Mouse (Mus musculus): ENCODE results near the gene Pcdh15. TPM values are rescaled to one million over a fixed set of nuclear protein-coding genes. Genes with fewer than 3 reads are reported as not detected.

Pcdh15 gene
- polyA plus RNA-seq, 1 experiment: 0.08 TPM

GRCm38 (mm10) chr10:73929718-73930117 is 830.6 kb downstream of the Pcdh15 start:
- H3K27me3 ChIP-seq (ENCODE audit: control insufficient read depth, insufficient read depth, insufficient read length): no peaks in the 10 kb centered on the region
- no peak overlapping the region for H3K4me2 ChIP-seq (ENCODE audit: low read depth)
- H3K79me2 ChIP-seq (ENCODE audit: control insufficient read depth, insufficient read depth): no peaks in the 10 kb centered on the region
- no peak overlapping the region for H3K4me3 ChIP-seq
- no peak for TF ChIP-seq USF1 (IDR thresholded peaks at IDR 0.05; ENCODE audit: low read depth)
- TF ChIP-seq TCF12 (IDR thresholded peaks at IDR 0.05; ENCODE audit: insufficient read depth, poor library complexity, severe bottlenecking): no peak
- no peak for TF ChIP-seq CEBPB (IDR thresholded peaks at IDR 0.05; ENCODE audit: insufficient read depth, poor library complexity, severe bottlenecking)
- TF ChIP-seq MYOG (IDR thresholded peaks at IDR 0.05; ENCODE audit: control insufficient read depth in 1 of 3, insufficient read depth in 1 of 3, insufficient read length in 2 of 3, low read depth in 2 of 3): no peak
- no peak for TF ChIP-seq POLR2AphosphoS2 (IDR thresholded peaks at IDR 0.05; ENCODE audit: insufficient read length, low read depth)
- TF ChIP-seq E2F4 (IDR thresholded peaks at IDR 0.05; ENCODE audit: insufficient read depth): no peak
- no peak for TF ChIP-seq REST (IDR thresholded peaks at IDR 0.05; ENCODE audit: insufficient read depth, insufficient read length)
- no peak for TF ChIP-seq MYOD1 (IDR thresholded peaks at IDR 0.05; ENCODE audit: control insufficient read depth in 1 of 3, insufficient read length in 2 of 3, low read depth in 2 of 3)
- no peak for TF ChIP-seq MAX (IDR thresholded peaks at IDR 0.05; ENCODE audit: low read depth)
- TF ChIP-seq POLR2A (IDR thresholded peaks at IDR 0.05; ENCODE audit: insufficient read length, low read depth): no peak
- no peak for TF ChIP-seq SRF (IDR thresholded peaks at IDR 0.05; ENCODE audit: control insufficient read depth, insufficient read length, low read depth)
- TF ChIP-seq TCF3 (IDR thresholded peaks at IDR 0.05; ENCODE audit: insufficient read length, low read depth): no peak
- H3K36me3 ChIP-seq (ENCODE audit: control insufficient read depth, insufficient read depth): no peaks in the 10 kb centered on the region
- H3ac ChIP-seq (ENCODE audit: control insufficient read depth, insufficient read length): no peak overlapping the region

GRCm38 (mm10) chr10:73931185-73931584 is 832.0 kb downstream of the Pcdh15 start:
- Histone ChIP-seq H3K27me3 (ENCODE audit: control insufficient read depth, insufficient read depth, insufficient read length) (no peaks in the 10 kb centered on the region), H3ac (ENCODE audit: control insufficient read depth, insufficient read length) (no peak overlapping the region), H3K36me3 (ENCODE audit: control insufficient read depth, insufficient read depth) (no peaks in the 10 kb centered on the region), H3K79me2 (ENCODE audit: control insufficient read depth, insufficient read depth) (no peaks in the 10 kb centered on the region), H3K4me3 (no peak overlapping the region), H3K4me2 (ENCODE audit: low read depth) (no peak overlapping the region)
- TF ChIP-seq MYOD1 (IDR thresholded peaks at IDR 0.05; ENCODE audit: control insufficient read depth in 1 of 3, insufficient read length in 2 of 3, low read depth in 2 of 3) (no peak), MYOG (IDR thresholded peaks at IDR 0.05; ENCODE audit: control insufficient read depth in 1 of 3, insufficient read depth in 1 of 3, insufficient read length in 2 of 3, low read depth in 2 of 3) (no peak), SRF (IDR thresholded peaks at IDR 0.05; ENCODE audit: control insufficient read depth, insufficient read length, low read depth) (no peak), E2F4 (IDR thresholded peaks at IDR 0.05; ENCODE audit: insufficient read depth) (no peak), USF1 (IDR thresholded peaks at IDR 0.05; ENCODE audit: low read depth) (no peak), REST (IDR thresholded peaks at IDR 0.05; ENCODE audit: insufficient read depth, insufficient read length) (no peak), CEBPB (IDR thresholded peaks at IDR 0.05; ENCODE audit: insufficient read depth, poor library complexity, severe bottlenecking) (no peak), POLR2A (IDR thresholded peaks at IDR 0.05; ENCODE audit: insufficient read length, low read depth) (no peak), TCF3 (IDR thresholded peaks at IDR 0.05; ENCODE audit: insufficient read length, low read depth) (no peak), TCF12 (IDR thresholded peaks at IDR 0.05; ENCODE audit: insufficient read depth, poor library complexity, severe bottlenecking) (no peak), MAX (IDR thresholded peaks at IDR 0.05; ENCODE audit: low read depth) (no peak), POLR2AphosphoS2 (IDR thresholded peaks at IDR 0.05; ENCODE audit: insufficient read length, low read depth) (no peak)

DNA sequence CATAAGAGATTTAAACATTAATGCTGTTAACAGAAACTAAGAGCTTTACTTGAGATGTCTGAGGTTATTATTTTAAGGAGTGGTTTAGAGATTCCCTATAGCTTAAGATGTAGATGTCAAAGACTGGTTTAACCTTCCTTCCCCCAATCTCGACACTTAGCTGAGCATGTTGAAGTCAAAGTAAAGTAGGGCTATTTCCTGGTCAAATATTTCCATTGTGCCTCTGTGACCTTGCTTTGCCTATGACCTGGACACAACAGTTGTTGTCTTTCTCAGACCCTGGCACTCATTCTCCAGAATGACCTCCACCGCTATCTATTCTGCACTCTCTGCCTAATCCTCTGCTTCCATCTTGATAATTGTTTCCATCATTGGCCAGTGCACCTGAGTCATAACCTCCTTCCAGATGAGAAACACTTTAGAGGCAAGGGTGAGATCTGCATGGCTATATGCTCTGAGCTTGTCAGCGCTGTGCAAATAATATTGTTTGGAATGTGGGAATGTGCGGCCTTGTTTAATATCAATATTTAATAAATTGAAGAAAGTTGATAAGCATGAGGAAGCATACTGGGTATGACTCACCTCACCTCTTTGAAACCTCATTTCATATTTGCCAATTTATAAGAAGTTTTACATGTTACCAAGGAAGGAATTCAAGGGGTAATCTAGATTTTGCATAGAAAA is 833.0 kb downstream of the Pcdh15 start:
- H3ac ChIP-seq (ENCODE audit: control insufficient read depth, insufficient read length): no peak overlapping the region
- H3K4me3 ChIP-seq: no peak overlapping the region
- H3K36me3 ChIP-seq (ENCODE audit: control insufficient read depth, insufficient read depth): no peaks in the 10 kb centered on the region
- TF ChIP-seq SRF (IDR thresholded peaks at IDR 0.05; ENCODE audit: control insufficient read depth, insufficient read length, low read depth) (no peak), POLR2AphosphoS2 (IDR thresholded peaks at IDR 0.05; ENCODE audit: insufficient read length, low read depth) (no peak), MYOD1 (IDR thresholded peaks at IDR 0.05; ENCODE audit: control insufficient read depth in 1 of 3, insufficient read length in 2 of 3, low read depth in 2 of 3) (no peak)
- H3K4me2 ChIP-seq (ENCODE audit: low read depth): no peak overlapping the region
- H3K27me3 ChIP-seq (ENCODE audit: control insufficient read depth, insufficient read depth, insufficient read length): no peaks in the 10 kb centered on the region
- H3K79me2 ChIP-seq (ENCODE audit: control insufficient read depth, insufficient read depth): no peaks in the 10 kb centered on the region

DNA sequence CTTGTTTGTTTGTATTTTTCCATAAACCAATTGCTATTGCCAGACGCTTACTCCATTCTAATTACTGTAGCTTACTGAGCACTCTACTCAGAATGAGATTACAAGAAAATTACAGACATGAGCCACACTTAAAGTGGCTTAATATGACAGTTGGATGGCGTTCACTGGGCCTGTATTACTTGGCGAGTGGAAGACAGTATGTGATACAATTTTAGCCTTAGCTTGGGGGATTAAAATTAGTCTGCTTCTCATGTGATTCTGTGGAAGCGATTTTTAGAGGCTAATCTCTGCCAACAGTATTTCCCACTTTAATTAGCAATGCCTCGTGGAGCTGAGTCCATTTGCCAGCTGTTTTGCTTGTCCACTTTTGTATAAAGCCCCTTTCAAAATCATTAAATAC is 837.0 kb downstream of the Pcdh15 start:
- TF ChIP-seq POLR2AphosphoS2 (IDR thresholded peaks at IDR 0.05; ENCODE audit: insufficient read length, low read depth): no peak
- no peaks in the 10 kb centered on the region for H3K27me3 ChIP-seq (ENCODE audit: control insufficient read depth, insufficient read depth, insufficient read length)
- H3ac ChIP-seq (ENCODE audit: control insufficient read depth, insufficient read length): no peak overlapping the region
- no peaks in the 10 kb centered on the region for H3K79me2 ChIP-seq (ENCODE audit: control insufficient read depth, insufficient read depth)
- no peaks in the 10 kb centered on the region for H3K36me3 ChIP-seq (ENCODE audit: control insufficient read depth, insufficient read depth)
- H3K4me2 ChIP-seq (ENCODE audit: low read depth): no peak overlapping the region
- no peak overlapping the region for H3K4me3 ChIP-seq

DNA sequence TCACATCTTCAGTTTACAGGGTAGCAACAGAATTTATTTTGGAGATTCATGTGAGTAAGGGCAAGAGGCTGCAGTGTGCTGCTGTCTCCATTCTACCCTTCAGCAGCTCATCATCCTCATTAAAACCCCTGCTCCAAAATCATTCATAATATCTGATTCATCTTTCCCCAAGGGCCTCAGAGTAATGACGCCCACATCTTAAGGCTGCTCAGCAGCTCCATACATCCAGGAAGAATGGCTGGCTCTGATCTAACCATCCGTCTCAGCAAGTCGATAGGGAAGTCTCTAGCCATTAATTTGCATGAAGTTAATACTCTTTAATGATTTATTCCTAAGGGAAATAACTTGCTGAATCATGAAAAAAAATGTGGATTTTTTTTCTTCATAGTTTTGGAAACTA is 839.8 kb downstream of the Pcdh15 start:
- TF ChIP-seq REST (IDR thresholded peaks at IDR 0.05; ENCODE audit: insufficient read depth, insufficient read length): no peak
- TF ChIP-seq POLR2A (IDR thresholded peaks at IDR 0.05; ENCODE audit: insufficient read length, low read depth): no peak
- no peak for TF ChIP-seq POLR2AphosphoS2 (IDR thresholded peaks at IDR 0.05; ENCODE audit: insufficient read length, low read depth)
- no peak for TF ChIP-seq E2F4 (IDR thresholded peaks at IDR 0.05; ENCODE audit: insufficient read depth)
- TF ChIP-seq MYOG (IDR thresholded peaks at IDR 0.05; ENCODE audit: control insufficient read depth in 1 of 3, insufficient read depth in 1 of 3, insufficient read length in 2 of 3, low read depth in 2 of 3): no peak
- TF ChIP-seq CEBPB (IDR thresholded peaks at IDR 0.05; ENCODE audit: insufficient read depth, poor library complexity, severe bottlenecking): no peak
- no peak for TF ChIP-seq MYOD1 (IDR thresholded peaks at IDR 0.05; ENCODE audit: control insufficient read depth in 1 of 3, insufficient read length in 2 of 3, low read depth in 2 of 3)
- TF ChIP-seq USF1 (IDR thresholded peaks at IDR 0.05; ENCODE audit: low read depth): no peak

More for the DNA sequence above, 839.8 kb downstream of the Pcdh15 start:
- Histone ChIP-seq H3ac (ENCODE audit: control insufficient read depth, insufficient read length) (no peak overlapping the region), H3K4me2 (ENCODE audit: low read depth) (no peak overlapping the region), H3K27me3 (ENCODE audit: control insufficient read depth, insufficient read depth, insufficient read length) (no peaks in the 10 kb centered on the region), H3K4me3 (no peak overlapping the region), H3K36me3 (ENCODE audit: control insufficient read depth, insufficient read depth) (no peaks in the 10 kb centered on the region), H3K79me2 (ENCODE audit: control insufficient read depth, insufficient read depth) (no peaks in the 10 kb centered on the region)
